Mouse (Mus musculus) WW6 (cell line): ENCODE measurements at regions not wholly inside any gene's neighbourhood (a gene's known extent, or its start where the extent isn't known, plus 50 kb on each side); places are given as distances from the start of the nearest gene placed in this dataset.
"Not testable (repeated sequence)": the region's sequence is repeated elsewhere in the genome, so short reads cannot be mapped to it uniquely, and the experiment has no call there.

Experiments
- DNase-seq: peaks from one replicate; pipeline ENCODE4 v3.0.0-alpha.2; 2013; ENCODE audit warnings: low read depth, low spot score

DNA sequence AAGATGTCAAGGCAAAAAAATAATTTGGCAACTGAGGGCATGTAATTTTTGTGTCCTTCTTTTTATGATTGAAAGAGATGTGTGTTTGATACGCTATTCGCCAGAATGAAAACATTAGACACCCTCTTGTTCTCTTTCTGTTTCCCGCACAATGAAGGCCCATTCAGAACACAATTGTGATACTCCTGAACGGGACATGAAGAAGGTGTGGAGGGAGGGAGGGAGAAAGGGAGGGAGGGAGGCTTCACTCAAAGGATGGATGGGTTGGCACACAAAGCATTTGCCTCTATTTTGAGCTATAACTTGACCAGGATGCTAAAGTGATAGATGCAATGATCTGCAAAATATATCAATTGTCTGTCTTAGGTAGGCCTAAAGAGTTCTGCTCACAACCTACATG is 132.0 kb upstream of the Kiz start:
- DNase-seq = no peak

GRCm38 (mm10) chr2:146724142-146724679 is 131.5 kb upstream of the Kiz start:
- DNase-seq = no peak

- no peak for DNase-seq
Measured at GRCm38 (mm10) chr2:146724924-146725555, 130.6 kb upstream of the Kiz start.

DNA sequence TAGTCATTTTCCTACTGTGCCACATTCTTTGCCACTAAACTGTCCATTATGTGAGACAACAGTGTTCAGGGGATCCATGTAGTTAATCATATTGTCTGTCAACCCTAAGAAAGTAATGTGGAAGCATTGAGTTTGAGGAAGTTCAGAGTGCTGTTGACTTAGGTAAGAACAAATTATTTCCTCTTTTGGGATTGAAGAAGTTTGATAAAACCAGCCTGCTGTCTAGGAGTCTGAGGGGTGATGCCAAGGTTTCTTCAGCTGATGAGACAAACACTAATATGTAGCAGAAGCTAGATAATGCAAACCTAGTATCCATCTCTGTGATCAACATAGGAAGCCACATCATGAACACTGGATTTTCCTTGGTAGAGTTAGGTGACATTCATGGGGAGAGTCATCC is 127.0 kb upstream of the Kiz start:
- DNase-seq = no peak

- DNase-seq = no peak
Measured at GRCm38 (mm10) chr2:146731081-146731480, 124.6 kb upstream of the Kiz start.

- not testable (repeated sequence) for DNase-seq
Measured at GRCm38 (mm10) chr2:146732891-146733290, 122.8 kb upstream of the Kiz start.

DNA sequence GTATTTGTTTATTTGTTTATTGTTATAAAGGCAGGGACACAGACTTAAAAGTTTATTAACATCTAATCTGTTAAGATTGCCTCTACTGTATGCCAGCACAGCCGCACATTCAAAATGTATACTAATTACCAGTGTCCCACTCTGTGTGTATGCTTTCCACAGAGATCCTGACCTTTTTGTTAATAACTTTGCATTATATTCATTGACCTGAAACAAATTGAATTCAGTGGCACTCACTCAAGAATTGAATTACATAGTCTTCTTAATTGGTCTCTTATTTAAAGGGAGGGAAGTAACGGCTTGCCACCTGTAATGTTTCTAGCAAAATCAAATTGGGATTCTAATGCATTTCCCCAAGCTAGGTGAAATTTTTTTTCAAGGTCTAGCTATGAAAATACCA is 111.3 kb upstream of the Kiz start:
- DNase-seq = no peak

DNA sequence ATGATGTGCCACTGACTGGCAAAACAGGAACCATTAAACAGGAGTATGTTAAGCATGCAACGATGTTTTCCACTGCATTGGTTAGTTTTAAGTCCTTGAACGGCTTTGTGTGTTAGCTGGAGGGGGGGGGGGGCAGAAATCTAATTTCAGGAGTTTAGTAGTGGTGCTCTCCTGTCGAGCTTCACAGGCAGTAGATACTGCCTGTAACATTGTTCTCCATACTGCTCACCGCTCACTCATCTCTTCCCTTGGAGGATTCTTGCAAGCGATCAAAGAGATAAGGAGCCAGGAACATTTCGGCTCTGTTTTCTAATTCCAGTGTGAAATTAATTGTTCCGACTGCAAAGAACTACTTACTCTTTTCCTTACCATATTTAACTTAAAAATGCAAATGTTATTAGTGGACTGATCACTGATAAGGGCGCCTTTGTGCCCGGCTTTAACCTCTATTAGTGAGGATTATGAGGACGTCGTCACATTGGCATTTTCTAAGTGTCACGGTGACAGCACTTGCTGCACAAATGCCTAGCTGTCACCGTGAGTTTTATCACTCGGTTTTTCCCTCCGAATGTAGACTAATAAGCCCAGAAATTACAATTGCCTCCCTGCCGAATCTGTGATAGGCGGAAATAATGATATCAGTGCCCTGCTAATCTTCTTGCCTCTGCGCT is 110.5 kb upstream of the Kiz start:
- no peak for DNase-seq

DNA sequence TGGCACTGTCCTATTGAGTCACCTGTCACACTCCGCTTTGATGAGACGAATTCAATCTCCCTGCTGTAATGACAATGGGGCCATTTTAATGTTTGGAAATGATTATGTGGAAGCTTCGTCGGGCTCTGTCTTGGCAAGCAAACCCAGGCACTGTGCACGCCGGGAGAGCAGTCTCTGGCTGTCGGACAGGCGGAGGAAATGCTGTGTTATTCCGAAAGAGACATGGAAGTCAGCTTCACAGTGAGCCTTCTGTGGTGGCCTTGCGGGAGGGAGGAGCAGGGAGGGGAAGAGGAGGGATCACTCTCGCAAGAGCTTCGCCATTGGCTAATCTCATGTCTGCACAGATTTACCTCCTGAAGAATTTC is 110.0 kb upstream of the Kiz start:
- no peak for DNase-seq

- no peak for DNase-seq
Measured at GRCm38 (mm10) chr2:146753988-146754387, 101.7 kb upstream of the Kiz start.

GRCm38 (mm10) chr2:146763522-146764144 is 92.0 kb upstream of the Kiz start:
- no peak for DNase-seq

GRCm38 (mm10) chr2:146764313-146765255 is 91.1 kb upstream of the Kiz start:
- no peak for DNase-seq

DNA sequence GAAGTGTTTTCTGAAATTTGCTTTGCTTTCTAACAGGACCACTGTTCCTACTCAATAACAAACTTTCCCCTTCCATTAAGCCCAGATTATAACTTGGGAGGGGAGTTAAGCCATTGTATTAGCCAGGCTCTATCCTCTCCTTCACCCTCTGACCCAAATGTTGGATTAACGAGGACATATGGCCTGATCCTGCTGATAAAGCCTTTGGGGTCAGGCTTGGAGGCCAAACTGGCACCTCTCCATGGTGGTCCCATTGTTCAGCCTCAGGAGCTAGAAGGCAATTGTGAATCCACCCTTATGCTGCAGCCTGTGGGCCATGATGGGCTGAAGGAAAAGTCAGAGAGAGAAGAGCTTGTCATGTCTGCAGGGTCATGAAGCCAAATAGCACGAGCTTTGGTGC is 80.8 kb upstream of the Kiz start:
- DNase-seq = no peak

- no peak for DNase-seq
Measured at GRCm38 (mm10) chr2:146787132-146787810, 68.4 kb upstream of the Kiz start.

DNA sequence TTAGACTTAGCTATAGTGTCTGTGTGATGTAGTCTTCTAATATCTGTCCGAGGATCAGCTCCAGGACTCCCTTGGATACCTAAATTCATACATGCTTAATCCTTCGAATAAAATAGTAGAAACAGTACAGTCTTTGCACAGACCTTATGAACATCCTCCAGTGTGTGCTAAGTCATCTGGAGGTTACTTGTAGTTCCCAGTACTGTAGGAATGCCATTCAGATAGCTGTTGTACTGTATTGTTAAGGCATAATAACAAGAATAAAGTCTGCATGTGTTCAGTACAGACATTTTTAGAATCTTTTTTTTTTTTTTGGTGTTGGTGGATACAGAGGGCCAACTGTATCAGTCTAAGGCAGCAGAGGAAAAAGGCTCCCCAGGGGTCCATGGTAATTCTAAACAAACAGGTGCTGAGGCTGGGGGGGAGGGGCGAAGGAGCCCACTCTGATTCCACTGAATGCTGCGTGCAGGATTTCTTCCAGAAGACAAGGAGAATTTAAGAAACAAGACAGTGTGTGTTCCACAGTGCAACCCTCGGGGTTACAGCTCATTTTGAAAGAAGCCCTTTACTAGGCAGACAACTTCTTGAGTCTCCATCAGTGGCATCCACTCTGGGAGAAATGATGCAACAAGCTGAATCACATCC is 67.7 kb upstream of the Kiz start:
- no peak for DNase-seq

GRCm38 (mm10) chr2:146792844-146793420 is 62.7 kb upstream of the Kiz start:
- no peak for DNase-seq

DNA sequence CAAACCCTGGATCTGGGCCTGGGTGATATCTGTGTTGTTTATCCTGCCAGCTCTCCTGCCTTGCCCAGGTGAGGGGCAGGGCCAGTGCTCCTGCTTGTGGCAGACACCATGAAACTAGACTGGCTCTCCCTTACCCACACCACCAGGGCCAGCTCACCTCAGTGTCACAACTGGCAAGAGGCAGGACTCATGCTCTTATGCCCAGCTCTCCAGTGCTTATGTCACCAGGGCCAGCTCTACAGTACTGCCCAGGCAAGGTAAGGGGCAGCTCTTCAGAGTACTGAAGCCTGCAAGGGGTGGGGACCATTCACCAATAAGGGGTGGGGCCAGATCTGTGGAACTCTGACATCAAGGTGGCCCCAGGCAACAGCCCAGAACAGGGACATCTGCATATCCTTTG is 52.7 kb upstream of the Kiz start:
- DNase-seq = no peak
